Mouse (Mus musculus): ENCODE results near the gene Rpl31. TPM values are rescaled to one million over a fixed set of nuclear protein-coding genes. Genes with fewer than 3 reads are reported as not detected.

Rpl31 gene
- 100 to 1,000 TPM; 322 to 513 TPM for polyA plus RNA-seq (2017; shearing (Covaris generic))

DNA sequence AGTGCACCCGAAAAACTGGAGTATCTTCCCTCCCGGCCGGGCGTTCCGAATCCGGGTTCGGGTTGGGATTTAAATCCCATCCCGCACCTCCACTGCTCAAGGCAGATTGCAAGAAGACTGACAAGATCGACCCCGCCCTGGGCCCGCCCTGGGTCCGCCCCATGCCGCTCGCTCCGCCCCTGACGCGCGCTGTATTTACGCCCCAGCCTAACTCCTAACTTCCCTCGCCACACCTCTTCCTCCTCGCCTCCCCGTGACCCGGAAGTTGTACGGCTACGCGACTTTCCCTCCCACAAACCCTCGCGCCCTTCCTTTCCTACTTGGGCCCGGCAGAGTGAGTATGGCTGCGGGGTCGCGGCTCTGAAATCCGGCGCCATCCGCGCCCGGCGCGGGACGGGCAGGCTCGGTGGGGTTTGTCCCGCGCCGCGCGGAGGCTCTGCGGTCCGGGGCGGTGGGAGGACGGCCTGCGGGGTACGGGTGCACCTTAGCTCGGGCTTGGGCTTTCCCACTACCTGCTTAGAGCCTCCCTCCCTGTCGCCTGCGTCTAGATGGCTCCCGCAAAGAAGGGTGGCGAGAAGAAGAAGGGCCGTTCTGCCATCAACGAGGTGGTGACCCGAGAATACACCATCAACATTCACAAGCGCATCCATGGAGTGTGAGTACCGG is at the start of gene Rpl31:
Rpl31 (plus strand) TSS at position 242 of the 666 bp plus-strand sequence.
- peak; percentile 99 for ATAC-seq

DNA sequence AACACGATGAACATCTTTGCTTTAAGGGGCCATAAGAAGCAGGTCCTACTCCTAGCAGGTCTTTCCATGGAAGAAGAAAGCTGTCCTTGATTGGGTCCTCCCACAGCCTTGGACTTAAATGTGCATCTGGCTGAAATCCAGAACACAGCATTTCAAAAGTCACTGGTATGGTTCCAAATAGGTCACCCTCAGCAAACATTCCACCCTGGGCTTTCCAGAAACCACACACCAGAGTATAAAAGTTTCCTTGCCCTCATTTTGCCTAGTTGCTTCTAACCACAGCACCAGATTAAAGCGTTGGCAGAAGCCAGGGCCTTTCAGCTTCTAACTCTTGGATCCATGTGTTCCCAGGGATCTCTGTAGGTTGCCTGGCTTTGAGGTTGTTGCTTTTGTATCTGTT is 49.7 kb upstream of the Rpl31 start:
- ATAC-seq = no peak

DNA sequence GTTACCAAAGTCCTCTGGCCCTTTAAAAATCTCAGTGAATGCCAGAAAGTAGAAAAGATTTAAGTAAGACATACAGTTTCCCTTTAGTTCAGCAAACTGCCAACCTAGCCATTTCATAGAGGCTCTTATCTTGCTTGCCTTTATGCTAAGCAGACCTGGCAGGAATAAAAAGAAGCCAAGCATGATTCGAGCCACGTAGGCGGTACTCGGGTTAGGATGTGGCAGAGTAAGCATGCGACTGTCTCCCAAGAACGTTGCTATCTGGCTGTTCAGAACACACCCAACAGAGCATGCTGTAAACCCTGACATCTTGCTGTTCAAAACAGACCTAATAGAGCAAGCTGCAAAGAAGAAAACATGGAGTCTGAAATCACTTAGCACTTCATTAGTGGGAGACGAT is 48.8 kb upstream of the Rpl31 start:
- no peak for ATAC-seq

DNA sequence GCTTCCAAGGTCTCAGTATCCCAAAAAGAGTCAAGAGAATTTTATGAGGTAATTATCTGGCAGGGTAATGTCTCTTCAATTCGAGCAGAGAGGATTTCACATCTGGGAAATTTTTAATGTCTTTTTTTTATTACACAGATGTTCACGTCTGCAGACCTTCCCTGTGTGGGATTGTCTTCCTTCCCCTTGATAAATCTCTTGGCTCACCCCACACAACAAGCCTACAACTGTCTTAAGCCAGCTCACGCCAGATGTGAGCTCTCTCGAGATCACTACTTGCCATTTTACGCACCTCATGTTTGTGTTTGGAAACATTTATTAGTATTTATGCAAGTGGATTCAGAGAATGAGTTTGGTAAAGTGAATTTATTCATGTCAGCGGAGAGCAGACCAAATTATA is 45.7 kb upstream of the Rpl31 start:
- ATAC-seq = no peak

DNA sequence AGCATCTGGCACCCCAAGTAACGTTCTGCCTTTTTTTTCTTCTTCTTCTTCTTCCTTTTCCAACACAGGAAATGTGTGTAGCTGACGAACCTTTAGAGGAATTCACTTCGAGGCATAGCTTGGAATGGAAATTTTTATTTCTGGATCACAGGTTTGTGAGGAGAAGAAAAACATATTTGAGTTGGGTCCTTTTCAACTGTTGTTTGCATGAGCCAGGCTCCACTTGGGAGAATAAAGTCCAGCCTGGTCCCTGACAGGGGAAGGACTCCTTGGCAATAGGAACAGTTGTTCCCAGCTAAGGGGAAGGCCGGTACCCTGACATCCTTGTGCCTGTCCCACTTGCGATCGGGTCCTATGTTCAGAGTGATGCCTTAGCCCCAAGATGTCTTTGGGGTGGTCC is 42.4 kb upstream of the Rpl31 start:
- ATAC-seq = no peak

DNA sequence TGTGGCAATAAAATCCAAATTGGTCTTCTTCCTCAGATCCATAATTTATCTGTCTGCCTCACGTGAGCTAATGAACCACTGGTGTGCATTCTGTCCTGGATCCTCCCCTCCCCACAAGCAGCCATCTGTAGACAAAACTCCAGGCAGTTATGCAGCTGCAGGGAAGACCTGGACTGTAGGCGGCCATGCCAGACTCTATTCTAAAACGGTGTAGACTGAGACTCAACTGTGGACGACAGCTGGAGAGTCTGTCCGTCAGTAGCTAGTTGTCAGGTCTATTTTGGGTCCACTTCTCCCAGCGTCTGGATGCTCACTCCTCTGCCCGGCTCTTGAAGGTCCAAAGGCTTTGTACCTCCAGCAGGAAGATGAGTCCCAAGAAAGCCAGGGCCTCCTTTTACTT is 40.1 kb upstream of the Rpl31 start:
- ATAC-seq = no peak

DNA sequence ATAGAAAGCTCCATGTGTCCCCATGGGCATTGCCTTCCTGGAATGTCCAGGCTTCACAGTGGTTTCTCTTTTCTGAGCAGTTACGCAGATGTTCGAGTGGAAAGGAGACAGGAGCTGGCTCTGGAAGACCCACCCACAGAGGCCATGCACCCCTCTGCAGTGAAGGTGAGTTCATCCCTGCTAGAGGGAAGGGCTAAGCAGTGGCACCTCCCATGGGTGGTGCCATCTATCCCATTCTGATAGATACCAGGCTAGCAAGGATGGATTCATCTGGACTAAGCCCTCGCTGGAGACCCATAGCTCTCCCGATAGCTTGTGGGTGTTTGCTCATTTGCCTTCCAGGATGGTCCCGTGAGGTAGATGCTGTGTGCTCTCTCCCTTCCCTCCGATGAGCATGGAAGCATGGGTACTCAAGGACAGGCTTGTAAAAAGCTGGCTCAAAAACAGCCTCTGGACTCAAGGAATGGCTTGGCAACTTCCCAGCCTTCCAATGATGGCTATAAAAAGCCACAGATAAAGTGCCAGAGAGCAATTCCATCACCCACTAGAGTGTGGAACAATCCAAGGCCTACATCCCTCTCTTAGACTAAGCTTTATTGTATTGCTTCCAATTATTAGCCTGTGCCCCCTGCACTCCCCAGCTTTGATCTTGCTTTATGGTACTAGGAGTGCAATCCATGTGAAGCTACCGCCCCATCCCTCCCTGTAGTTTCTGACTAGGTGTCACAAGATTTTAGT is 36.6 kb upstream of the Rpl31 start:
- no peak for ATAC-seq

DNA sequence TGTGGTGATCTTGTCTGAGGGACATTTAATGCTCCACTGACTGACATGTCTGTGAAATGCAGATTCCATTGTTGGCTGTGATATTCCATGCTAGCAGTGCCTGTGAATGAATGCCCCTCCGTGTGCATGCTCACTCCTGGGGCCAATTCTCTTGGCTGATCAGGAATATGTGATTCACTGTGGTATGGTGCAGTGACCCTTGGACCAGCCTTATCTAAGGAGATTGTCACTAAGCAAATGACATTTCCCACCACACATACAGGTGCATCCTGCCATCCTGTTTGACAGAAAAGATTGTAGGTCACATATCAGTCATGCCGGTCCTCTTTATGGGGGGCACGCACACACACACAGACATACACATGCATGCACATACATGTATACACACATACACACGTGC is 35.2 kb upstream of the Rpl31 start:
- ATAC-seq = no peak

DNA sequence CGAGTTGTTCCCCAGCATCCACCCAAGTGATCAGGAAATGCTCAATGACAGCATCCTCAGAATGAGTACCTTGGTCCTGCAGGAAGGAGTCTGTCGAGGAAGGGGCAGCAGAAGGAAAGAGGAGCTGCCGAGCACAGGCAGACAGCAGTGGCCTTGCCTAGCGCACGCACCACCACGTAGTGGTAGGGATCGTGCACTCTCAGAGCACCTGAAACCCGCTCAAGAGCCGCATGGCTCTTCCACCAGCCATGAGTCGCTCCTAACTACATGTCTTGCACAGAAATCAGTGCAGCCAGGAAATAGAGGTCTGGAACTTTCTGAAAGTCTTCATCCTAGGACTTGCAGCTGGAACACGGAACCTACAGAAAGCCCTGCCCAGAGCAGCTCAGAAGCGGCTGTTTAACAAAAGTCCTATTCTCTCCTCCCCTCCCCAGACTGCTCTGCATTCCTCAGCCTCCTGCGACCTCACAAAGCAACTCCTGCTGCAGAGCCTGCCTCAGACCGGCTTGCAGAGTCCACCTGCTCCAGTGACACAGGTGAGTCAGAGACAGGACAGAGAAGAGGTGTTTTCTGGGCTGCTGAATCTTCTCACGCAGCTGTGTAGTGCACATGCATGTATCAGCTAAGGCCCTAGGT is 32.0 kb upstream of the Rpl31 start:
- ATAC-seq = no peak

DNA sequence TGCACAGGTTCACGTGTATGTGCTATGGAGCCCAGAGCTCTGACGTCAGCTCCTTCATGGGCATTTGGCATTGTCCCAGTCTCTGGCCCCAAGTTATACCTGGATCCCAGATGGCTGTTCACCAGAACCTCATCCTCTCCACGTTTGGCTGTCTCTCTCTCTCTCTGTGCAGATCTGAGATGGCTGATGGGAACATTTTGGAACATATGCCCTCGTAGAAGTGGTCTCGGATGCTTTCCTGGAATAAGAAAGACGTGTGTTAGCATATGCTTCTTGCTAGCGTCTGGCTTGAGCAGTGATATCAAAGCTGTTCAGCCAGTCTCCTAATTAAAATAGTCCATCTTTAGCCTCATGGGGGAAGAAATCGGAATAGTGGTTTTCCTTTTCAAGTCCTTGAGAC is 30.9 kb upstream of the Rpl31 start:
- ATAC-seq = no peak

DNA sequence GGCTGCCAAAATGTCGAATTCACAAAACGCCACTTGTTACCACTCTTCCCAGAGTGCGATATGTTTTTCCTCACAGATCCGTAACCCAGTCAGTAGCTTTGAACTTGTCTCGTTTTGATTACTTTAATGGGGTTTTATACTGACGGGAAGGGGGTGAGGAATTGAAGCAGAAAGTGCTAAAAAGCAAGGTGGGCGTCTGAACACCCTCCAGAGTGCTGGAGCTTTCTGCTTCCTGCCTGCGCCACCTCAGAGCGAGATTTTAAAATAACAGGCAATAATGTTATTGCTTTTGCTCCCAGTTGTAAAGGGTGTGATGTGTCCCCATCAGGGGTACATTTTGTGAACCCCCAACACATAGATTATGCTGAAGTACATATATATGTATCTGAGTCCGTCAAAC is 28.8 kb upstream of the Rpl31 start:
- ATAC-seq = no peak

DNA sequence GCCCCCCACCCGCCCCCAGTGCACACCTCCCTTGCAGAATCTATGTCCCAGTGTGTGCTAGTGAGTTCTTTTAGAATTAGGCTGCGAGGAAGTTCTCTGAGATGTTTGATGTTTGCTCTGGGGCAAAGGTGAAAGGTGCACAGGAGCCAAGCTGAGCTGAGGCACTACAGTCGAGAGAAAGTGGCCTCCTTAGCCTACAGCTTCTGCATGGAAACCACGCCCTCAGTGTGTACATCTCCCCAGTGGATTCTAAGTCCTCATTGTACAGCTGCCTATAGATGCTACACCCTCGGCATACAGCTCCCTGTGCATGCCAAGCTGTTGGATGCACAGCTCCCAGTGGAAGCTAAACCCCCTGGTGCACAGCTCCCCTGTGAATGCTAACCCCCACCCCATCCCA is 28.2 kb upstream of the Rpl31 start:
- ATAC-seq = no peak

DNA sequence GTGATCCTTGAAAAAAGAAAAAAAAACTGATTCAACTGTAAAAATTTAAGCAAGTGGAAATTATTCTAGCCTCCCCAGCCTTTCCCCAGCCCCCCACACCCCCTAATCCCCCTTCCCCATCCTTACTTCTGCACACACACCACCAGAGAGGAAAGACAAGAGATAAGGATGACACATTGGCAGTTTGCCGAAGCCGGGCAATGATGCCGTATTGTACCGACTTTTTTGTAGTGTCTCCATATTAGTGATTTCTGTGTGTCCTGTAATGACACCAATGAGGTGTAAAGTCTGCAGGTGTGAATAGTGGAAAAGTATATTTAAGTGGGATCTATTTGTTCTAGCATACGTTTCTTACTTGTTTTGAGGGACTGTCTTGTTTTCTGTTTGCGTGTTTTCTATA is 27.5 kb upstream of the Rpl31 start:
- ATAC-seq = no peak

DNA sequence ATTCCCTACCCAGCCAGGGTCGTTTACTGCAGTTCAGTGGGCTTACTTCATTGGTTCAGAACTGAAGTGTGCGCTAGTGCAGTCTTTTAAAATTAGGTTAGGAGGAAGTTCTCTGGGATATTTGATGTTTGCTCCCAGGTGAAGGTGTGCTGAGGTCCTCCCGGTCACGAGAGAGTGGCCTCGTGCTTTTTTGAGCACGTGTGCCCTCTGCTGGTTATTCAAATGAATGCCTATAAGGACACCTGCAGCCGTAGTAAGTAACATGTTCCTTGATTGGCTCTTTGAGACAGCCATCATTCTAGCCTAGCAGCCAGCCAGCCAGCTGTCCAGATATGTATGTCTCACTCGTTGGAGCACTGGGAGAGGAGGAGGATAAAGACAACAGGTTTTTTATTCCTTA is 27.0 kb upstream of the Rpl31 start:
- peak; percentile 83 for ATAC-seq

DNA sequence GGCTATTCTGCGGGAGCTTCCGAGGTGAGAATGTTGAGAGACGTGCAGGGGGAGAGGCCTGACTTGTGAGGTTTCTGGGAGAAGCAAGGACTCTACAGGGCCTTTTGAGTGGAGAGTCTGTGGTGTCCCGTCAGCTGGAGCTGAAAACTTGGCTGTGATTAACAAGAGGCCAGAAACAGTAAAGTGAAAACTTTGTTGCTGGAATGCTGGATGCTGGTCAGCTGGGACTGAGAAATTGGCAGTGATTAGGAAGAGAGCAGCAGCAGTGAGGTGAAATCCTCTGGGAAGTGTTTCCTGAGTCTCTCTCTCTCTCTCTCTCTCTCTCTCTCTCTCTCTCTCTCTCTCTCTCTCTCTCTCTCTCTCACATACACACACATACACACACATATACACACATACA is 25.8 kb upstream of the Rpl31 start:
- ATAC-seq = no peak

DNA sequence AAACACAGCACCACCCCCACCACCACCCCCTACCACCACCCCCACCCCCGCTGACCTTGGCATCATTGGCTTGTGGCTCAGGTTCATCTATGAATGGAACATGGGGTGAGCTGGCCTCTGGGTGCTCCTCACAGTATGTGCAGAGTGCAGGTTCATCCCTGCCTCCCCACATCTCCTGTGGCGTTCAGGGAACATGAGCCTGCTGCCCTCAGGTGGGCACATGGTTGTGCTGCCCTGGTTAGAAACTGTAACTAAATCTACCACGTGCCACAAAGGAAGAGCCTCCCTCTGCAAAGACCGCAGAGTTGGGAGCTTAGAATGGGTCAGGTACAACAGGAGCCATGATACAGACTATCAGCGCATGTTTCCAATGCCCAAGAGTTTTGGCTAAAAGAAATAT is 24.4 kb upstream of the Rpl31 start:
- no peak for ATAC-seq

DNA sequence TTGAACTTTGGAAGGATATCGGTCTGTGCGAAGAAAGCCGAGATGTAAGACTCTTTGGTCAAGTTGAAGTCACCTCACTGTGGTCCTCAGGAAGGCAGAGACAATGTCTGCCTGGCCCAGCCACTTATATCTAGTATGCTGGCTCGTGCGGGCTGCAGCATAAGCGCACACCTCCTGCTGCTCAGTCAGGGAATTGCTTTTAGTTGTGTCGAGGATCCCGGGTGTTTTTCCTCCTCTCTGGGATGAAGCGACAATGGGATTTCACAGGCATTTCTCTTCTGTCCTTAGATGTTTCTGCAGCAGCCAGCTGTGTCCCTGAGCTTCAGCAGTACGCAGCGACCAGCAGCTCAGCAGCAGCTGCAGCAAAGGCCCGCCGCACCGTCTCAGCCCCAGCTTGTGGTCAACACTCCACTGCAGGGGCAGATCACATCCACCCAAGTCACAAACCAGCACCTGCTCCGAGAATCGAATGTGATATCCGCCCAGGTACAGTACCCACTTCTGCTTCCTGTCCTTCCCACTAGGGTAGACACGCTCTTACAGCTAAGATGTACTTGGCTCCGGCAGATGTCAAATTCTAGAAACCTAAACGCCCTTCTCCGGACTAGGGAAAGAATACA is 22.6 kb upstream of the Rpl31 start:
- ATAC-seq = no peak

DNA sequence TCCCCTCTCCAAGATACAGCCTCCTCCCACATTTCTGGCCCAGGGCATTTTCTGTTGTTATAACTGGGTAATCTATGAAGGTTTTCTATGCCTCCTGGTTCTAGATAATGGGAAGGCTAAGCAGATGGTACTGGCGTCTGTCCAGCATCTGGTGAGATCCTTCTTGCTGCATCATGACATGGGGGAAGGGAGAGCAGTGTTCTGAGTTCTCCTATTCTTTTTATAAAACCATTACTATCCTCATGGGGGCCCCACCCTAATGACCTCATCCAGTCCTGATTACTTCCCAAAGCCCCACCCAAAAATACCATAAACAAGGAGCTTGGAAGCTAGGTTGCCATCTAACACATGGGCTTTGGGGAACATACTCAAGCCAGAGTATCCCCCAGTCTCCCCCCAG is 18.6 kb upstream of the Rpl31 start:
- no peak for ATAC-seq

DNA sequence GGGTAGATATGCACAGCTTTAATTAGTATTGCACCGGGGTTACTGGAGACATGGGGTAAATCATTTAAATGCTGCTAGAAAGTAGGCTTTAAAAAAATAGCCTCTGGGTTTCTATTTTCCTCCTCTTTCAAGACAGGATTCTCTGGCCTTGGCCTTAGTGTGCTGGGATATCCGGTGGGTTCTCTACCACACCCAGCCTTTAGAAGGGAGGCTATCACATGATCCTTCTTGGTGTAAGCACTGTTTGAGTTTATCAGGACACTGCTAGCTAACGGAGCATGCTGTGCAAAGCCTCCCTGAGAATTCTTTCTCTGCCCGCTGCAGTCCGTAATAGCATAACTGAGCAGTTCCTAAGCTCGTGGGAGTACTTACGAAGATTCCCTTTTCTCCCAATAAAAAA is 18.2 kb upstream of the Rpl31 start:
- no peak for ATAC-seq

DNA sequence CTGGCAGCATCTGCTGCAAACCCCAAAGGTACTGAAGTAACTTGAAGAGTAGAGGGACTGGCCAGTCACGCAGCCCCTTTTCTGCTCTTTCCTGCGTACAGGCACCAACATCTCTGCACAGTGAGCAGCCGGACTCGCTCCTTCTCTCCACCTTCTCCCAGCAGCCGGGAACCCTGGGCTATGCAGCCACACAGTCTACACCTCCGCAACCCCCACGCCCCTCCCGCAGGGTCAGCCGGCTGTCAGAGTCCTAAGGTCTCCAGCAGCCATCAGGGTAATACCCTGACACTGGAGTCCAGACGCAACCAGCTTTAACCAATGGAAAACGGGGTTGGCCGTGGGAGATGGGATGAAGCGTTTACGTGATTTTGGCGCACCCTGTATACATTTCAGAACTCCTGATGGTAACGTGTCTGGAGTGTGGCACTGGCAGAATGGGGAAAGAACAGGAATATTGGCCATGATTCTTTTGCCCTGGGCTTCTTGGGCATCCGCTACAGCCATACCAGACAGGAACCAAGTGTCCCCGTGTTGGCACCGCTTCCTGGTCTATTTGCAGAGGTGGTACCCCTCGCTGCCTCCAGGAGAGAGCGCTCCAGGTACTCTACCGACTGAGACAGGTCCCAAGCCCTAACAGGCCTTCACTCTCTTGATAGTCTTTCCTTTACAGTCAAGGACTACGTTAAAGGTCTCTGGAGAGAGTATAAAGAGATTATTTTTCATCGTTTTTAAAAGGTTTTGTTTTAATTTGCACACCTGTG is 5.7 kb upstream of the Rpl31 start:
- no peak for ATAC-seq

DNA sequence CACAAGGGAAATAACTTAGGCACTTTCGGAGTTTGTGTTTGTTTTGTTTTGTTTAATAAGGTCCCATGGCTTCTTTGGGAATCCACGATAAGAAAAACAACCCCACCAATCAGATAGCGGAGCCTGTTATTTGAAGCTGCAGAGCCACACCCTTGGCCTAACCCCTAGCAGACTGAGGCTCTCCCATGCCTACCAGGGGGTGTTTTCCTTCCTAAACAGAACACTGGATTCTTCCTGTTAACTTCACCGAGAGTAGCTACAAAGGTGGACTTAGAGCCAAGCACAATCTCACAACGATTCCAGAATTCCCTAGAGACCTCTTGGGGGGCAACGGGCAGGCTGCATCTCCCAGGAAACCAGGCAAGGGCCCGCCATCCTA is 5.1 kb upstream of the Rpl31 start:
- ATAC-seq = no peak

DNA sequence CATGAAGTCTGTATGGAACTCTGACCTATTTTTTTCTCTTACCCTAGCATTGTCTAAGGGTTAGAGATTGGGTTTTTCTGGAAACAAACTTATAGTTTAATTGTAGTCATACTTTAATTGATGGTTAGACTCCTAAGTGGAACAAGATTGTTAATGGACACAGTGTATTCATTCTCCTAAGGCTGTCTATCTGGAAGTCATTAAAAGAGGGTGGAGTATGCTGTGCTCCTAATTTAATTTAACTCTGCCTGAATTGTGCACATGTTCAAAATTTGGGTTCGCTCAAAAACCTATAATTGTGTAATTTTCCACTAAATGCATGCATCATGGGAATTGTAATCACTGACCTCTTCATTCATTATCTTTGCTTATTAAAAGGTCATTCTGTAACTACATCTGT is 2.1 kb upstream of the Rpl31 start:
- no peak for ATAC-seq

DNA sequence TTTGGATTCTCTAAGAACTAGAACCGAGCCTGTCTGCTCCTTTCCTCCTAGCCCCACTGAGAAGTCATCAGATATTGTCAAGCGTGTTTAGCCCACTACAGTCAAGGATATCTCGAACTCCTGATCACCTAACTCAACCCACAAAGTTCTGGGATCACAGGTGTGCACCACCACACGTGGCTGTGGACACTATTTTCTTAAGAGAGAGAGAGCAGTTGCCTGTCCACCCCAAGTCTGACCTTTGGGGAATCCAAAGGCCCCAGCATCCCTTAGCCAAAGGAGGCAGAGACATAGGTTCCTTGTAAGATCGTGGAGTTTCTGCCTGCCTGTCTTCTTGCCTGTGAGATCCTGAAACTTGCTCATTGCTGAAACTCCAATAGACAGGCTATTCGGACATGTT is 597 bp upstream of the Rpl31 start:
- ATAC-seq = no peak

All from CD4-positive, CD25-positive, alpha-beta regulatory T cell, adult 4 months (primary cell).